Mouse (Mus musculus): ENCODE measurements around the gene Crtc1.

The Crtc1 gene

DNA sequence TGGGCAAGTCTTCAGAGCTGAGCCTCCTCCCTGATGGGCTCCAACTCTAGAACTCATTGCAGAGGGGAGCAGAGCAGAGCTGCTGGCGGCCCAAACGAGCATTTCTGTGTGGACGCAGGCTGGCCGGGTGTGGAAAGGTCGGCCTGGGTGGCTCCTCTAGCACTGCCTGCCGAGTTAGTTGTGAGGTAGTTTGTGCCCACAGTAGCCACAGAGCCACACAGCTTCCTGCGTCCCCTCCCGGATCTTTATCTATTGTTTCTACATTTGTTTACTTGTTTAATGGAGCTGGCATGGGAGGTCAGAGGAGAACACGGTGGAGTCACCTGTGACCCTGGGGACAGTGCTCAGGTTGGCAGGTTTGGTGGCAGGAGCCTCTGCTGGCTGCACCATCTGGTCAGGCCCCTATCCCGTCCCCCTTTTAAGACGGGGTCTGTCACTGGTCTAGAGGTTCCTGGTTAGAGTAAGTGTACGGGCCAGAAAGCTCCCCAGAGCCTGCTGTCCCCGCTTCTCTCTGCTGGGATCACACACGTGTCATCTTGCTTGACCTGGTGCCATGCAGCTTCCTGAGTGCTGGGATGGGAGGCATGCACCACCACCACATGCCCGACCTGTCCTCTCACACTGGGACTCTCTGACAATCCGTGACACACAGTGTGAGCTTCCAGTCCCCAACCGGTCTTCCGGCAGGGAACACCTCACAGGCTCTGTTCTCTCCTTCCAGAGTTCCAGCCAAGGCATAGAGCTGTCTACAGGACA is 17.9 kb downstream of the Crtc1 start:
- DNase-seq (ENCODE audit: low spot score in 2 of 2): no peak

DNA sequence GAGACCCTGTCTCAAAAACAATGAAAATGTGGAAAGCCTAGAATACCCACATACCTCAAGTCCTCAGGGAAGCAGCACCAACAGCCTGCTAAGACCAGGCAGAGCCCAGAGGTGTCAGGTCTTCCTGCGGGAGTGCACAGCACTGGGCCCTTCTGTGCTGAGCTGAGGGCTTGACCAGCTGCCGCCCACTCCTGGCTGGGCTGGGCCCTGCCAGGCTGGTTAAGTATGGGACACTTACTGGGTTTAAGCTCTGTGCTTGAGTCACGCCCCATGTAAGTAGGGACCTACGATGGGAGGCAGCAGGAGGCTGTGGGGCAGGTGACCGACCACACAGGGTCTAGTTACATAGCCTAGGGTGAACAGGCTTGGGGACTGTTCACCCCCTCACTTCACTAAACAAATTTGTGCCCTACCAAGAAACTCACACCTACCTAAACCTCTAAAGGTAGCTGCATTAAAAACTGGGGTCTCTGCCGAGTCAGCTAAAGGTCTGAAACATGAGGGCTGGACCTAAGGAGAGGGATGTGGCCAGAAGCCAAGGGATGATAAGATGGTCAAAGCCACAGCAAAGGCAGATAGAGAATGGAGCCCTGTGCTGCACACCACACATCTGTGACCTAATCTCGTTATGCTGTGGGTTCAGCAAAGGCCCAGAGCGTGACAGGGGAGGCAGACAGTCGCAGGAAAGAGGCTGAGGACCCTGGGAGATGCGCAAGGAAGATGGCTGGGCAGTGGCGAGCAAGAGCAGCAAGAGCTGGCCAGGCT is 19.3 kb downstream of the Crtc1 start:
- DNase-seq (ENCODE audit: low spot score in 2 of 2): no peak

DNA sequence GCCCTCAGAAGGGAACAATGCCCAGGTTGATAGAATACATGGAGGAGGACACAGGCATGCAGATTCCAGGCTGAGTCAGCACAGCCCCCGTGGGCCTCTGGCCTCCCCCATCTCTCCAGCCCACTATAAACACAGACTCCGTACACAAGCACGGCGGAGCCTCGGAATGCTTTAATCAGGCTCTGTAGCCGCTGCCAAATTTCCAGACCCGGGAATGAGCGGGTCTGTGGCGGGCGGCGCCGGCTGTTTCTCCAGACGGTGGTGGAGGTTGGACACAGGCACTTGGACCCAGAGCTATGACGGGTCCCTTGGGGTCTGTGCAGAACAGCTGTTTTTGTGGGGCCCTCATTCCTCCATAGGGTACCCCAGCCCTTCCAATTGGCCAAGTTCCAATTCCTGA is 20.4 kb downstream of the Crtc1 start:
- peak; percentile 27 for DNase-seq (ENCODE audit: low spot score in 2 of 2)

DNA sequence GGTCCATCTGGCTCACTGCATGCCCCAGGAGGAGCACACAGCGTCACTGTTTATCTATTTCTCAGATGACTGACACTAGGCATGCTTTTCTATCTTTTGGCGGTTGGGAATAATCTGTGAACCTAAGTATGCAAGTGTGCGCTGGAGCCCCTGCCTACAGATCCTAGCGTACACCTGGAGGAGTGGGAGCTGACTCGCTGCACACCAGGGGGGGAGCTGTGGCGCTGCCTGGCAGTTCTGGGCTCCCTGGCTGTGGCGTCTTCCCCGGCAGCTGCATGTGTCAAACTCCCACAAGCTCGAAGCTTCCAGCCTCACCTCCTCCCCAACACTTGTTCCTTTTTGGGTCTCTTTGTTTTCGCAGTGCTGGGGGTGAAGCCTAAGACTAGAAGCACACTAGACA is 21.5 kb downstream of the Crtc1 start:
- DNase-seq (ENCODE audit: low spot score in 2 of 2): peak; percentile 50 to 70

GRCm38 (mm10) chr8:70416941-70417340 is 22.4 kb downstream of the Crtc1 start:
- DNase-seq (ENCODE audit: low spot score in 2 of 2): peak; percentile 20 to 32

- peak in 1 of 2 experiments; percentile 24 for DNase-seq (ENCODE audit: low spot score in 2 of 2)
These were observed 23.6 kb downstream of the Crtc1 start for GRCm38 (mm10) chr8:70415540-70416451.

- no peak for DNase-seq (ENCODE audit: low spot score in 2 of 2)
These were observed 25.0 kb downstream of the Crtc1 start for GRCm38 (mm10) chr8:70414310-70414946.

DNA sequence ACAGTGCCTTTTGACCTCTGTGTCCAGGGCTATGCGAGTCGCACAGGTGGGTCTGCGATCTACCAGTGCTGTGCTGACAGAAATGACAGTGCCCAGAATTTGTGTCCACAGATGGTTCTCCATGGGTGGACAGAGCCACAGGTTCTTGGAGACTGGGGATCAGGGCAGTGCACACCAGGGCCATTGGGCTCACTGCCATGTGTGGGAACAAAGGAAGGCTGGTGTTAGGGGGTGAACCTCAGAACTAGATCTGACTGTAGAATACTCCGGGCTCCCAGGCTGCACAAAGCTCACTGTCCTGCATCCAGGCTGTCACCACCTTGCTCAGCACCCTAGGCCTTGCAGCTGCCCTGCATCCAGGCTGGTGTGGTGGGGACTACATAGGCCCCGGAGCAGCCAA is 29.1 kb downstream of the Crtc1 start:
- DNase-seq (ENCODE audit: low spot score in 2 of 2): no peak

GRCm38 (mm10) chr8:70409455-70409871 is 29.9 kb downstream of the Crtc1 start:
- no peak for DNase-seq (ENCODE audit: low spot score in 2 of 2)

GRCm38 (mm10) chr8:70409019-70409418 is 30.4 kb downstream of the Crtc1 start:
- no peak for DNase-seq (ENCODE audit: low spot score in 2 of 2)

DNA sequence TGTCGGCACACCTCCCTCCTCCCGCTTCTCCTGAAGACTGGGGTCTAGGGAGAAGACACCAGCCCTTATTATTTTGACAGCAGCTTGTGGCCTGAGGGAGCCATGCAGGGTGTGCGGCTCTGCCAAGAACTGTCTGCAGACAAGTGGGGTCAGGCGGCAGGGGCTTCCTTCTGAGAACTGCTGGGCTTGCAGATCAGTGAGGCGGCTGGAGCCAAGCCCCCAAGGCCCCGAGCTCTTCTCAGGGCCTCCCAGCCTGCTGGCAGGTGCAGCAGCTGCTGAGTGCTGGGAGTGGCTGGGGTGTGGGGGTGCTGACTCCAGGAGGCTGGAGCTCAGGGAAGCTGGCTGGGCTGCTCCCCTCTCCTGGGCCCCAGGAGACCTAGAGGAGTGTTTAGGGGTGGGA is 31.1 kb downstream of the Crtc1 start:
- no peak for DNase-seq (ENCODE audit: low spot score in 2 of 2)

DNA sequence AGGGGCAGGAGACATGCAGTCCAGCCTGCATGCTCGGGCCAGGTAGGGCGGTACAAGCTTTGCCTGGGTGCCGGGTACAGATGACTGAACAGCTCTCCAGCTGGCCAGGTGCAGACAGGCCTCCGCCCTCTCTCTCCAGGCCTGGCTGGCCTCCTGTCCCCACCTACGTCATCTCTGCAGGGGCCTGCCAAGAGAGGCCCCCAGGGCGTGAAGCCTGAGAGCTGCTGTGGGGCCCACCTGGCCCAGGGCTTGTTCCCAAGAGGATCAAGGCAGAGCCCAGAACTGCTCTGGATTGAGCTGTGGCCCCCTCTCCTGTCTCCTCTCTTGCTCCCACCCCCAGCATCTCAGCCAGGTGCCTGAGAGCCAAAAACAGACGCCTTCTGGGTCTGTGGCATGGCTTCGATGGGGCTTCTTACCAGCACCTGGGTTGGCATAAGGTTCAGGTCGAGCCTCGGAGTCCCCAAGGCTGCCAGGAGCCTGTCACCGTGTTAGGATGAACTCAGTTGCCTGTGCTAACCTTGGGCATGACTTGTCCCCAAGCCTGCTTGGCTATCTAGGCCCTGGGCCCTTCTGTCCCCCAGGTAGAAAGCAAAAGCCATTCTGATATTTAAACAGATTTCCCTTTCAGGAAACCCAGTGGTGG is 32.8 kb downstream of the Crtc1 start:
- DNase-seq (ENCODE audit: low spot score in 2 of 2): no peak

DNA sequence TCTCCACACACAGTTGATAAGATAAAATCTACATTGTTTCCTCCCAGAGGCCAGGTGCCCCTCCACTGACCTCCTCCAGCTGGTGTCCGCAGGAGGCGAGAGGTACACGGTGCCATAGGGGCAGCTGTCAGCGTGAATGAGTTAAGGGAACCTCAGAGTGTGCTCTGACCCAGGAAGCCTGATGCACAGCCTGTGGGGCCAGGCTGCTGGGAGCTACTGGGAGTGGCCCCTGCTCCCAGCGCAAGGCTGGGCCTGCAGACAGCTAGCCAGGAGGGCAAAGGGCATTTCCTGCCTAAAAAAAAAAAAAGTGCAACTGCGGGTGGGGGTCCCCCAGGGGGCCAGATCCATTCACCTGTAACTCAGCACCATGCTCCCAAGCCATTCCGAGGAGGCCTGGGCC is 34.2 kb downstream of the Crtc1 start:
- DNase-seq (ENCODE audit: low spot score in 2 of 2): no peak

GRCm38 (mm10) chr8:70404212-70404611 is 35.2 kb downstream of the Crtc1 start:
- no peak for DNase-seq (ENCODE audit: low spot score in 2 of 2)

DNA sequence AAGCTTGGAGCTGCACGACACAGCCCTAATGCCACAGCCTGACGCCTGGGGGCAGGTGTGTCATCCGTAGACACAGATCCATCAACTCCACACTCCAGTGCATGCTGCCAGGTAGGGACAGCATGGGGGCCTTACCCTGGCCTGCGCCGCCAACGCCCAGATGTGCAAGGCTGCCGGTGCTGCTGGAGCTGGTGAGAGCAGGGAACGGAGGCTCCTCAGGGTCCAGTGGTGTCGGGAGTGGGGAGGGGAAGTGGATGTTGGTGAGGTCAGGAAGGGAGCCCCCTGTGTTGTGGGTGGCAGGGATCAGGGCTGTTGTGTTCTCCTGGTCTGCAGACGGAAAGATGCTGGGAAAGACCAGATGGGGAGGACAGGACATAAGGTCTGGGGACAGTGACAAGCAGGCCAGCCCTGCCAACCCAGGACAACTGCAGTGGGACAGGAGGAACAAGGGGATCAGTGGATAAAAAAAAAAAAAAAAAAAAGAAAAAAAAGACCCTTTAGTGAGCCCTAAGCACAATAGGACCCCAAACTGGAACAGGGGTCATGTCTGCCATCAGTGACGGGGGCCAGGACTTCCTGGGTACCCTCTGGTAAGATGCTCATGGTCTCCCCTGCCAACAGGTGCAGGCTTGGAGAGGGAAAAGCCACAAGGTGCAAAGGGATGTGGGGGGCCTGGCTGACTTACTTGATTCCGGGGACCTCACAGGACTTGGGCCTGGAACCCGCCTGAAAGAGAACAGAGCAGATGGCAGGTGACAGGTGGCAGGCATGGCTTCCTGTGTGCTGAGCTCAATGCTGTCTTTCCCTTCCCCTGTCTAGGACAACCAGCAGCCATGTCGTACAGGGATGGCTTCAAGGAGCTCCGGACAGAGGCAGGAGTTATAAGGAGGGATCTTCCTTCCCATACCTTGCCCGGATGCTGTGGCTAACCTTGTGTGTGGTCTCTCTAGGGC is 41.5 kb downstream of the Crtc1 start:
- no peak for DNase-seq (ENCODE audit: low spot score in 2 of 2)

GRCm38 (mm10) chr8:70396184-70396583 is 43.2 kb downstream of the Crtc1 start:
- DNase-seq (ENCODE audit: low spot score in 2 of 2): no peak

DNA sequence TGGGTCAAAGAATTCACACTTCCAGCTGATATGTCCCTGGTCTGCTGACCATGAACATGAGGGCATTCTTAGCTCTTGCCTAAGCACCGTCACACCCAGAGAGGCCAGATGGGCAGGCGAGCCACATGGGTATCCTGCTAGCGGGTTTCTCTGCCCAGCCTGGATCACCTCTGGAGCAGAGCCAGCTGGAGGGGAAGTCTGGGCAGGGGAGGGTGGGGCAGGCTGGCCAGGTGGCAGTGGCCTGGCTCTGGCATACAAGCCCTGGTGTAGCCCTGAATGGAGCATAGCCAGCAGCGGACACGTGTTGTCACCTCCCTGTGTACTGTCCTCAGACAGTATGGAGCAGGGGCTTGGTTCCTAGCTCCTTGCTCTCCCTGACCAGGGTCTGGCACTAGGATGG is 43.7 kb downstream of the Crtc1 start:
- no peak for DNase-seq (ENCODE audit: low spot score in 2 of 2)

- DNase-seq (ENCODE audit: low spot score in 2 of 2): no peak
These were observed 44.9 kb downstream of the Crtc1 start for GRCm38 (mm10) chr8:70394269-70394998.

DNA sequence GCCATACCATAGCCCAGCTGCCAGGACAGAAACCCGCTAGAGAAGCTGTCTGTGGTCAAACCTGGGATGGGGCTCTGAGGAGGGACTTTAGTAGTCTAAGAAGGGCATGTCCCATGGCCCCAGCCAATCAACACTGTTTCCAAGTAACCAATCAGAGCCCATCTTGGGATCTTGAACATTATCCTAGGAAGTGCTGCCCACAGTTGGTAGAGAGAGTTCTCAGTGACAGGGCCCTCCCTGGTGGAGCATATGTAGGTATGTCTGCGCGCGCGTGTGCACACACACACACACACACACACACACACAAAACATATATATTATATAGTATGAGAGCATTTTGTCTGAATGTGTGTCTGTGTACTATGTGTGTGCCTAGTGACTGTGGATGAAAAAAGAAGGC is 46.3 kb downstream of the Crtc1 start:
- no peak for DNase-seq (ENCODE audit: low spot score in 2 of 2)
